Mouse (Mus musculus) hindbrain, postnatal 0 days (tissue): ENCODE data around the gene Card9. TPM values are rescaled to one million over a fixed set of nuclear protein-coding genes. Genes with fewer than 3 reads are reported as not detected.

Source experiments
- ATAC-seq: fragments of 200-750 bp; cut with Nextera tagmentation; 2 replicates; pipeline ENCODE4 v1.8.0; 2017; ENCODE audit warnings: mild to moderate bottlenecking, moderate TSS enrichment, moderate library complexity
- DNase-seq: peaks from one replicate; pipeline ENCODE4 v3.0.0-alpha.2; 2015; ENCODE audit warnings: low spot score
- H3K27ac ChIP-seq: fragments of 300-500 bp; sonication (generic); 2 replicates; pipeline ENCODE4 v1.5.1; 2014; ENCODE audit warnings: mild to moderate bottlenecking
- H3K27me3 ChIP-seq: fragments of 300-500 bp; sonication (generic); 2 replicates; pipeline ENCODE4 v1.6.1; 2014; ENCODE audit warnings: low read length, mixed read lengths; ENCODE audit not compliant: insufficient read depth
- H3K36me3 ChIP-seq: fragments of 300-500 bp; sonication (generic); 2 replicates; pipeline ENCODE4 v1.6.1; 2014; ENCODE audit warnings: low read length, mixed read lengths; ENCODE audit not compliant: insufficient read depth
- H3K4me1 ChIP-seq: fragments of 300-500 bp; sonication (generic); 2 replicates; pipeline ENCODE4 v1.6.1; 2014; ENCODE audit warnings: antibody characterized with exemption, low read length, mixed read lengths; ENCODE audit not compliant: insufficient read depth
- H3K4me2 ChIP-seq: fragments of 300-500 bp; sonication (generic); 2 replicates; pipeline ENCODE4 v1.6.1; 2014; ENCODE audit warnings: low read depth, mild to moderate bottlenecking, low read length, moderate library complexity, mixed read lengths
- H3K4me3 ChIP-seq: fragments of 300-500 bp; sonication (generic); 2 replicates; pipeline ENCODE4 v1.5.1; 2014; ENCODE audit warnings: low read length
- H3K9ac ChIP-seq: fragments of 300-500 bp; sonication (generic); replicated peaks from 2 replicates; pipeline ENCODE4 v1.6.1; 2014; ENCODE audit warnings: mild to moderate bottlenecking, low read length, moderate library complexity, mixed read lengths
- H3K9me3 ChIP-seq: fragments of 300-500 bp; sonication (generic); 2 replicates; pipeline ENCODE4 v1.6.1; 2016; ENCODE audit warnings: low read length, mixed read lengths
- CTCF ChIP-seq: IDR thresholded peaks from 2 replicates; pipeline ENCODE4 v1.5.1; 2016; ENCODE audit warnings: antibody characterized with exemption, control low read depth, low read depth
- WGBS: fragments of 180-500 bp; shearing (Covaris S2); extraction: QIAGEN DNeasy Blood & Tissue Kit; methylation state at CpG from one replicate; pipeline ENCODE4 v1.1.7; 2014; 5-methylcytosine and 5-hydroxymethylcytosine counted together
- polyA plus RNA-seq: library from polyadenylated mRNA; unstranded; fragments of >200 nt; fragmentation: Nextera tagmentation; extraction: Ambion mirVana; gene quantifications from 2 replicates; pipeline ENCODE4 v1.2.1, GENCODE M21; 2015
- total RNA-seq: library from RNA; depleted of rRNA; stranded (reverse); fragments of >200 nt; gene quantifications from 2 replicates; pipeline ENCODE4 v1.2.3, GENCODE M21; 2014

Gene Card9
- total and polyA plus RNA-seq, 2 experiments from 2014 or later = 1.6 to 2.0 TPM

DNA sequence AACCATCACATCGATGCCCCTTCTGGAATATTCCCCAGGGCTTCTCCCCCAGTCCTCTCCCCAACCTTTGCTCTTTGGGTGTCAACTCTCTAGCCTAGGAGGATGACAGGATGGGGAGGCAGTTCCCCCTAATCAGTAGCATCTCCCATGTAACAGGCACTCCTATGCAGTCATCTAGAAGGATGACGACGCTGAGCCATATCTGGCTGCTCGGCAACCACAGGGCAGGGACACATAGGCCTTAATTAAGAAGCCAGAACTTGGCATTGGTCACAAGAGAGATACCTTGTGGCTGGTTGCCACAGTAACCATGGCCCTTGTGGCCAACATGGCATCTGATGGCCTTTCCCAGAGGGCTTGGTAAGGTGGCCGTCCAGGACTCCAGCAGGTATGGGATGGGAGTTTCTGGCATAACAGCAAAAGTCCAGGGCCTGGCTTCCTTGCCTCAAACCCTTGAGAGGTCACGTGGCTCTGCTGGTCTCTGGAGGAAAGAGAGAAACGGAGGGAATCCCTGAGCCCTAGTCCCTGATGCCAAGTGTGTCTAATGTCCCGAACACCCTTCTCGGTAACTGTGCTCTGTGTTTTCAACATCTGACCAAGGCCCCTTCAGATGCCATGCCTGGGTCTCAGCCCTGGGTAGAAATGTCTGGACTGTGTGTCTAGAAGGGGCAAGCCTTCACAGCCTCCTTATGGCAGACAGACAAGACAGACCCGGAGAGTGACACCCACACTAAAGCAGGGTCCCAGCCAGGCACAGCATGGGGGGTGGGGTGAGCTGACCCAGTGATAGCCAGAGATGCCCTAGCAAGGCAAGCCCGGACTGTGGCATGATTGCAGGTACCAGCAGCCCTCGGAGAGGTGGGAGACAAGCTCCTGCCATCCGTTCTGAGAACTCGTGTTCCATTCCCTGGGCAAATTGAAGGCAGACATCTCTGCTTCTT is 40.2 kb downstream of the Card9 start:
- Histone ChIP-seq H3K36me3 (peaks cover 30% of the 10 kb centered on the region), H3K9me3 (no peaks in the 10 kb centered on the region), H3K9ac (no peak overlapping the region; the same call in 1 of the 2 replicates), H3K27me3 (no peaks in the 10 kb centered on the region), H3K4me3 (no peak overlapping the region), H3K27ac (no peak overlapping the region), H3K4me1 (peaks cover 47% of the 10 kb centered on the region), H3K4me2 (no peak overlapping the region)
- ATAC-seq (no peak), DNase-seq (no peak)
- no peak for TF ChIP-seq CTCF
- 69% methylated on average over 14 of the region's 14 CpGs for WGBS

DNA sequence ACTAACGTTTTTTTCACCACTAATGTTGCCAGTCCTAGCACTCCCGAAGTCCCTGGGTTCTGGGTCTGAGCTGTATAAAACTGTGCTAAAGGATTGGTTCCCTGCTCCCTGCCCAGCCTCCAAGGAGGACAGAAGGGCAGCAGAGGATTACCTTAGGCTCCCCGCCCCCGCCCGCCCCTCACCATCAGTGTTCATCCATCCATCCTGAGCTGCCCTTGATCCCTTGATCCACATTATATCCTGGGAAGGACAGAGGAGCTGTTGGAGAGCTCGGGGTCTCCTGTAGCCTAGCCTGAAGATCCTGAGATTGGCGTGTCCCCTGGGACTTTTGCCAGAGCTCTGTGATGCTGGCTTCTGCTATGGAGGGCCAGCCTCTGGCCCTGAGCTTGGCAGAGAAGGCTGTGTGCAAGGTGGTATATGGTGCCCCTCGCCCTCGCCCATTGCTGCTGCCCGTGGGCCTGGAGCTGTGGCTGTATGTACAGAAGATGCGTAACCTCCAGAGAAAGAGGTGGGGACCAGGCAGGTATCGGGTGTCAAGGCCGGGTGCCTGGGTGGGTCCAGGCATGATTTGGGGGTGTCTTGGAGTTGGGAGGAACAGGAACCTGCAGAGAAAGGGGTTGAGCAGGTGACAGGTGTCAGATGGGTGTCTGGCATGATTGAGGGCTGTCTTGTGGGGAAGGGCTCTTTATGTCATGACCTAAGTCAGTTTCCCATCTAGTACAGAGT is 41.0 kb downstream of the Card9 start:
- no peak overlapping the region for H3K4me3 ChIP-seq
- peak overlapping the region; percentile 13; the same call in 1 of the 2 replicates for H3K9ac ChIP-seq
- ATAC-seq (no peak), DNase-seq (no peak)
- 78% methylated on average over 13 of the region's 13 CpGs for WGBS
- no peak overlapping the region for H3K4me2 ChIP-seq
- H3K36me3 ChIP-seq = peaks cover 22% of the 10 kb centered on the region
- no peak for TF ChIP-seq CTCF
- peaks cover 49% of the 10 kb centered on the region for H3K4me1 ChIP-seq
- H3K27ac ChIP-seq = no peak overlapping the region
- no peaks in the 10 kb centered on the region for H3K9me3 ChIP-seq
- no peaks in the 10 kb centered on the region for H3K27me3 ChIP-seq

DNA sequence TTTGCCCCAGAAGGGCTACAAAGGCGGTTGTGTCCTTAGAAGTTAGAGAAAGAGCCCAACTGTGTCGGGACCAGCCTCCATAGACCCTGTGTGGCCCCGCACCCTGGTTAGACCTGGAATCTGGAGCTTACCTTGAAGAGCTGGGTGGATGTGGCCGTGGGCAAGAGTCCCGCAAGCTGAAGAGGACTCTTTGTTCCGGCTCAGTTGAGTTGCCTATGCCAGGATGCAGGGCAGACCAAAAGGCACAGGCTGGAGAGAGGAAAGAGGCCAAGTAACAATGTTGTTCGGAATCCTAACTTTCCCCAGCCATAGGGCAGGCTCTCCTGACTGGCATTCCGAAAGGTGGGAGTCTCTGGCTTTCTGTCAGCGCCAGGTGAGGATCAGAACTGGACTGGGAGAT is 41.6 kb downstream of the Card9 start:
- H3K4me2 ChIP-seq = no peak overlapping the region; the same call in 1 of the 2 replicates
- no peaks in the 10 kb centered on the region for H3K9me3 ChIP-seq
- no peak for ATAC-seq
- H3K9ac ChIP-seq = 0 out of 2 replicates have a peak overlapping the region, but pooled peaks have one; percentile 13
- H3K27me3 ChIP-seq = no peaks in the 10 kb centered on the region
- no peak for TF ChIP-seq CTCF
- DNase-seq = no peak
- peaks cover 16% of the 10 kb centered on the region for H3K36me3 ChIP-seq
- H3K4me3 ChIP-seq = no peak overlapping the region
- no peak overlapping the region for H3K27ac ChIP-seq
- WGBS = 72% methylated on average over 9 of the region's 9 CpGs
- H3K4me1 ChIP-seq = peaks cover 52% of the 10 kb centered on the region

DNA sequence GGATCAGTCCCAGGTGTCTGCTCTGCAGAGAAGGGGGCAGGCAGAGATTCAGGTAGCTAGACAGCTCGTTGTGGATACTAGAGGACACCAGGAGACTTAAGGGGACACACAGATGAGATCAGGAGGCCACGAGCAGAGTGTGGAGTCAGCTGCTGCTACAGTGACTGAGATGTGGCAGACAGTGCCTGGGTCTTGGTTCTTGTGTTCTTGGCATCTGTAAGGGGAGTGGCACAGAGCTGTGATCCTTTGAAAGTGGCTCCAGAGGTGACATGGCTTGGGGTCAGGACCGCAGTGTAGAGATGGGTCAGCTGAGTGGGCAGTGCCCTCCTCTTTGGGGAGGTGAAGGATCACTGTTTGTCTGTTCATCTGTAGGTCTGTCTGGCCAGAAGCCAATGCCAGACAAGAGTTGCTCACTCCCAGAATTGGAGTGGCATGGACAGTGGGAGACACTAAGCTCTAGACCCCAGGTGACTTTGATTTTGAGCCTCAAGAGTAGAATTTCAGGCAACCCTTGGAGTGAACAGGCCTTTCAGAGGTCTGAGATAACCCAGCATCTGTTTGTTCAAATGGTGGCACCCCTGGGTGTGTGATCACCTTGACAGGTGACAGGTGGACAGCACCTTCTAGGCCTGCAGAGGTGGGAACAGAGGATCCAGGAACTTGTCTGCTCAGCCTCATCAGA is 42.6 kb downstream of the Card9 start:
- Histone ChIP-seq H3K27ac (no peak overlapping the region), H3K9me3 (no peaks in the 10 kb centered on the region), H3K4me3 (no peak overlapping the region), H3K36me3 (peaks cover 7% of the 10 kb centered on the region; the same call in 1 of the 2 replicates), H3K27me3 (no peaks in the 10 kb centered on the region), H3K4me2 (peak overlapping the region; percentile 85), H3K9ac (peak overlapping the region; percentile 33; the same call in 1 of the 2 replicates), H3K4me1 (peaks cover 52% of the 10 kb centered on the region)
- DNase-seq (no peak), ATAC-seq (no peak)
- 85% methylated on average over 3 of the region's 3 CpGs for WGBS
- no peak for TF ChIP-seq CTCF

DNA sequence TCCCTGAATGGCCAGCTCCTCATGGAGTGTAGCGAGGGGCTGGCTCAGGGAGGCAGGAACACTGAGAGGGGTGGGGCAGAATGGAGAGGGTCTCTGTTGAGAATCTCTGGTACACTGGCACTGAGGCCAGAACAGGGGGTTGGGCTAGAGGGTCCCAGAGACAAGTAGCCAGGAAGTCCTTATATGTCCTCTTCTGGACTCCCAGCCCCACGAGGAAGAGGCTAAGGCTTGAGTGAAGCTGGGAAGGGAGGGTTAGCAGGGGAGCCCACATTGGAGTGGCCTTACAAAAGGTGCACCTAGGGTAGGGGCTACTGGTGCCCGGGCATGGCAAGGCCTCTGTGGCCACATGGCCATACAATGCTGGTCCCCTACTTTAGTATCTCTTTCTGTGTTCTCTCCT is 43.3 kb downstream of the Card9 start:
- DNase-seq = no peak
- no peak for TF ChIP-seq CTCF
- no peak for ATAC-seq
- Histone ChIP-seq H3K9me3 (no peaks in the 10 kb centered on the region), H3K27ac (peak overlapping the region; percentile 97; the same call in 1 of the 2 replicates), H3K27me3 (no peaks in the 10 kb centered on the region), H3K4me1 (peaks cover 52% of the 10 kb centered on the region), H3K9ac (peak overlapping the region; percentile 97), H3K4me2 (peak overlapping the region; percentile 85), H3K36me3 (0 out of 2 replicates have a peak, but pooled peaks cover 4% of the 10 kb centered on the region), H3K4me3 (peak overlapping the region; percentile 67)
- 55% methylated on average over 3 of the region's 3 CpGs for WGBS

DNA sequence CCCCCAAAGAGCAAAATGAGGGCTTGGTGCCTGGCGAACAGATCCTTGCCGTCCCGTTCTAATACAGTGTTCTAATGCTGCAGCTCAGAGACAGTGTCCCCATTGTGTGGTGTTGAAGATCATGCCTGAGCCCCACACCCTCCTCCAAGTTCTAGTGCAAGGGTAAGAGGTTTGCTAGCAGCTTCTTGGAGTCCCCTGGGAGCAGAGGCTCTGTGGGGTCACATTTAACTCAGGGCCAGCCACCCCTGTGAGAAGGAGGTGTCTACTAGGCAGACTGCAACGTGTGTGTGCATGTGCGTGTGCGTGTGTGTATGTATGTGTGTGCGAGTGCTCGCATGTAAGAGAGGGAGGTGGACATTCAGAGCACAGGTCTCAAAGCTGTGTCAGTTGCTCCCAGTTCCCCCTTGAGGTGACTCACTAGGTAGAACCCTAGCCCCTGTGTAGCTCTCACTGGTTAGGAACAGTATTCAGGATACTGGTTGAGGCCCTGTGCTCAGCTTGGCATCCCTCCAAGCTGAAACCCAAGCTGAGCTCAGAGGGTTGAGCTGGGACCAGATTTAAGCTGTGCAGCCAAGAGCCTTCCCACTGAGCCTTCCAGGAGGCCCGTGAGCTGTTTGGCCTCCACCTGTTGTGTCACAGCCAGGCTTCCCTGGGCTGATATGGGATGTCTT is 44.0 kb downstream of the Card9 start:
- Histone ChIP-seq H3K36me3 (0 out of 2 replicates have a peak, but pooled peaks cover 4% of the 10 kb centered on the region), H3K9ac (peak overlapping the region; percentile 97), H3K9me3 (no peaks in the 10 kb centered on the region), H3K27me3 (no peaks in the 10 kb centered on the region), H3K4me2 (peak overlapping the region; percentile 85), H3K4me1 (peaks cover 52% of the 10 kb centered on the region), H3K27ac (peak overlapping the region; percentile 97), H3K4me3 (peak overlapping the region; percentile 67)
- ATAC-seq (no peak), DNase-seq (peak; percentile 56)
- WGBS = 26% methylated on average over 9 of the region's 9 CpGs
- TF ChIP-seq CTCF = no peak
